Mouse (Mus musculus): Measurements from ENCODE around the gene Jmjd1c.

Jmjd1c gene

DNA sequence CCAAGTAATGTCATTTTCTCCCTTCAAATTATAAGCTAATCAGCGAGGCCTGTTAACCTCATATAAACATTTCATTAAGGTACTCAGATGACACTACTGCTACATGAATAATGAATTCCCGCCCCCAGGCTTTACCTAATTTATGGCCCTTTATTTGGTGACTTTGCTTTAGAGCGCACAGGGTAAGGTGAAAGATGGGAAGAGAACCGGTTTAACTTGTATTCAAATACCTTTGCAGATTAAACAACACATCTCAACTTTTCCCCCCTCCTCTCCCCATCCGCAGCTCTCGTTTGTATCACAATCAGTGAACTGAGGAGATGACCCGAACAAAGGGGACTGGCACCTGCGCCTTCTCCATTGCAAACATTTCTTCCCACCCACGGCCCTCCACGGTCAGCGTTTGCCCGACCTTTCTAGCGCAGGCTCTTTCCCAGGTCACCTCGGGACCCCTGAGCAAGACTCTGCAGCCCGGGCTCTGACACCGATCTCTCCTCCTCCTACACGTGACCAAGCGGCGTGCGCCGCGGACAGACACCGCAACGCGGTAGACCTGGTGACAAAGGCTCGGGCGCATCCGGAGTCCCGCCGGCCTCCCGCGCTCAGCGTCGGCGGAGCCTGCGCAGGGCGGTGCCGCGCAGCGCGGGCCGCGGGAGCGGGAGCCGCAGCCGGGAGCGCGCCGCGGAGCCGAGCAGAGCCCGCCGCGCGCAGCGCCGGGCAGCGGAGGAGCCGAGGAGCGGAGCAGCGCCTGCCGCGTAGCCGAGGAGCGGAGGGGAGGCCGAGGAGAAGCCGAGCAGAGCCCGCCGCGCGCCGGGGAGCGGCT, at the start of gene Jmjd1c:
Jmjd1c (plus strand) TSS at position 328 of the 823 bp plus-strand sequence.
- peak; percentile 75 to 85 for DNase-seq (ENCODE audit: low spot score in 2 of 2)

DNA sequence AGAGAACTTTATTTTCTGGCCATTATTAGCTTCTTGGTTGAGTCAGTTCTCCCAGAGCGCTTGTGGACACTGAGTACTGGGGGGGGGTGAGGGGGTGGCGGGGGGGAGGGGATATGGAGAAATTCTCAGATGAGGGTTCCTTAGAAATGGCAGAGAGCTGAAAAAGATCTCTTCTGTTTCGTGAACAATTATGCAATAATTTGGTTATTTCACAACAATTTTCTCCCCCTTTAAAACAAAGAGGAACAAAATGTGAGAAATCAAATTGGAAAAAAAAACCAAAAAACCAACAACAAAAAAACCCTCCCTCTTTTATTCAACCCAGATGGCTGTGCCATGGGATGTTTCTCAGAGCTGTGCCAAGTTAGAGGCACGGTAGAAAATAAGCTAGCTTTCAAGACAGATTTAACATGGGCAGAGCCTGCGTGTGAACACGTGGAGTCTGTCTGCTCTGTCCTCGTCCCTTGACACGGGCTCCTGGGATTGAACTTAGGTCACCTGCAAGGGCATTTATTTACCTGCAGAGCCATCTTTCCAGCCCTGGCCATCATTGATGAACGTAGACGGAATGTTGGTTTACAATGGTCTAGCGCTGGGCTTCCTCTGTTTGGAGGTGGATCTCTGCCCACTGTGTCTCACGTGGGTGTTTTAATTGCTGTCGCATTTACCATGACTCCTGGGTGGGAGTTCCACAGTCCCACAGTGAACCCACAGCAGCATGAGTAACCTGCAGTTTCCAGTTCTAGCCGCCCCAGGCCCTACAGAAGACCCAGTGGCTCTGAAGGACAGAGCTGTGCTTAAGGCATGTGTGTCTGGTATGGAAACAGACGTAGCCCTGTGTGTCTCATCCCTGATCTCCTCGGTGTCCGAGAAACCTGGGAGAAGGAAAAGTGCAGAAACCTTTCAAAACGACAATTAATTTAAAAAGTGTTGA, 47.9 kb upstream of the Jmjd1c start:
- no peak for DNase-seq (ENCODE audit: low spot score in 2 of 2)

DNA sequence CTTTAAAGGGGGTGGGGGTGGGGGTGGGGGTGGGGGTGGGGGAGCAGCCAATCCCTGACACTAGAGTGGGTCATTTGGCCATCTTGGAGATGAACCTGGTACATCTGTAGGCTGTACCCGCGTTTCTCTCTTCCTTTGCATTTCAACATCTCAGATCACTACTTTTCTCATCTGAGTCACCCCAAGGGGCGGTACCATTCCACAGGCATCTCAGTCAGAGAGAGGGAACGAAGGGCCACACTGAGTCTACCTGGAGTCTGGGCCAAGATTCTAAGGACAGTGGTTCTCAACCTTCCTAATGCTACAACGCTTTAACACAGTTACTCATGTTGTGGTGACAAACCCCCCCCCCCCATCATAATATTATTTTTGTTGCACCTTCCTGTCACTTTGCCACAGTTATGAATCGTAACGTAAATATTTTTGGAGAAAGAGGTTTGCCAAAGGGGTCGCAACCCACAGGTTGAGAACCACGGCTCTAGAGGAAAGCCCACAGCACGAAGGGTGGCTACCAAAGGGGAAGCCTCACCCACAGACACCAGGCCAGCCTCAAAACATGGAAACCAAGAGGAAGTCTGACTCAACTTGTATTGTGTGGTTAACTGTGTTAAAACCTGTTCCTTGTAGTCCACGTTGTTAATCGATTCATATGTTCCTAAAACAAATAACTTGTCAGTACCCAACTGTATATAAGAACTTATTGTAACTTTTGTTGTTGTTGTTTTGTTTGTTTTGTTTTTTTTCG, 46.9 kb upstream of the Jmjd1c start:
- no peak for DNase-seq (ENCODE audit: low spot score in 2 of 2)

DNA sequence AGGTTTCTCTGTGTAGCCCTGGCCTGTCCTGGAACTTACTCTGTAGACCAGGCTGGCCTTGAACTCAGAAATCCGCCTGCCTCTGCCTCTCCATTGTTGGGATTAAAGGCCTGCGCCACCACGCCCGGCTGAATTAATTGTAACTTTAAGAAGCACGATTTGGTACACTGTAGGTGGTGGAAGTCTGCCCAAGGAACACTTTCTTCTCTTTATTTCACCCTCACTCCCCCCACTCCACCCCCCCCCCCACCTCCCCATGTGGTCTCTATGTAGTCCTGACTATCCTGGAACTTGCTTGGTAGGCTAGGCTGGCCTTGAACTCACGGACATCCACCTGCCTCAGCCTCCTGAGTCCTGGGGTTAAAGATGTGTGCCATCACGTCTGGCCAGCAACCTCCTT, 46.3 kb upstream of the Jmjd1c start:
- DNase-seq (ENCODE audit: low spot score in 2 of 2): no peak

DNA sequence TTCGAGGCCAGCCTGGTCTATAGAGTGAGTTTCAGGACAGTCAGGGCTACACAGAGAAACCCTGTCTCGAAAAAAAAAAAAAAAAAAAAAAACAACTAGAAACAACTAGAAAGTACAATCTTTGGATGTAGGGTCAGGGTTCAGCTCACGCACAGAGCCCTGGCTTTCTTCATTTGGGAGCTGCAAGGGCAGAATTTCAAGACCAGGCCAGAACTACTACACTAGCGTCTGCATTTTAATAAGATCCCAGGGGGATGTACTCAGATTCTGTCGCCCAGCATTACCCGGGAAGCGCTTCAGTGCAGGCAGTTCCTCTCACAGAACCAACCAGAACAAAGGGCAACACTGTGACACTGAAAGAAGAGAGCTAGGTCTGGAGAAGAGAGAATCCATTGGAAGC, 45.2 kb upstream of the Jmjd1c start:
- DNase-seq (ENCODE audit: low spot score in 2 of 2): no peak

DNA sequence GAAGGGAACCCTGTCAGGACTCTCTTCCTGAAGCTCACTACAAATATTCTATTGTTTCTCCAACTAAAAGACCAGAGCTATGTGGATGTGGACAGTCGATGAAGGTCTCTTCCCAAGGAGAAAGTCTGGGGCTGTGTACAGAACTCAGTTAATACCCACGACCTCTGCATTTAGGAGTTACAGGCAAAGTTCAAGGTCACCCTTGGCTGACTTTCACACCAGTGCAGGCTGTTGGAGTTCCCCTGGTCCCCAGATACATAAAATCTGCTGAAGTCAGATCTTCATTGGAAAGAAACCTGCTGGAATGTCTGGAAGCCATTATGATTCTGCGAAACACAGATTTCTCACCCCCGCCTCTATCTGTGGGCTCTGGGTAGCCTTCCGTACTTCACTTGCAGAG, 44.5 kb upstream of the Jmjd1c start:
- no peak for DNase-seq (ENCODE audit: low spot score in 2 of 2)

DNA sequence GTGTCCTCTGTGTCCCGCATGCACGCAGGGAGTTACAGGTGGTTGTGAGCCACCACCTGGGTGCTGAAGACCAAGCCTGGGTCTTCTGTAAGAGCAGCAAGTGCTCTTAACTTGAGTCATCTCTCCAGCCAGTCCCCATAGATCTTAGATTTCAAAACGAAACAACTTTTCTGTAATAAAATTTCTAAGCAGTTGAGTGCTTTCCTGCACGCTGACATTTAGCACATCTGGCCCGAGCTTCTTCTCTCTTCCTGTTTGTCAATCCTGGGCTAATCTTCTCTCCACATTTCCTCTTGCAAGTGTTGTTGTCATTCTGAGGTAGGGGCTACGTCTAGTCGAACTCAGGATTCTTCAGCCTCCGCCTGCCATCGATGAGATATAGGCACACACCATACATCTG, 43.5 kb upstream of the Jmjd1c start:
- DNase-seq (ENCODE audit: low spot score in 2 of 2): no peak

DNA sequence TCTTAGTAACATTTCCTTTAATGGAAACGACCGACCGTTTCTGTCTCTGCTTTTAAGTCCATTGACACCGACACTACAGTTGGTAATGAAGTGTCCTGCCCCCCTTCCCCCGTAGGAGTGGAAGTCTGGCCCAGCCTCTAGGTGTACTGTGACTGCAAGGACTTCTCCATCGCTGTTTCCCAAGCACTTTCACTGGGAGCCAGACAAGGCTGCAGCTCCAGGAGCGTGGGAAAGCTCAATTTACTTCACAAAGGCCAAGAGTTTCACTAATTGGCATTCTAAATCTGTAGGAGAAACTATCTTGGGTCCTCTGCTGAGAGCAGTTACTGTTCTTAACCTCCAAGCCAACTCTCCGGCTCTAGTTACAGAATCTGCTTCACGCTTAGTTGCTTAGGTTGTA, 42.5 kb upstream of the Jmjd1c start:
- DNase-seq (ENCODE audit: low spot score in 2 of 2): no peak

DNA sequence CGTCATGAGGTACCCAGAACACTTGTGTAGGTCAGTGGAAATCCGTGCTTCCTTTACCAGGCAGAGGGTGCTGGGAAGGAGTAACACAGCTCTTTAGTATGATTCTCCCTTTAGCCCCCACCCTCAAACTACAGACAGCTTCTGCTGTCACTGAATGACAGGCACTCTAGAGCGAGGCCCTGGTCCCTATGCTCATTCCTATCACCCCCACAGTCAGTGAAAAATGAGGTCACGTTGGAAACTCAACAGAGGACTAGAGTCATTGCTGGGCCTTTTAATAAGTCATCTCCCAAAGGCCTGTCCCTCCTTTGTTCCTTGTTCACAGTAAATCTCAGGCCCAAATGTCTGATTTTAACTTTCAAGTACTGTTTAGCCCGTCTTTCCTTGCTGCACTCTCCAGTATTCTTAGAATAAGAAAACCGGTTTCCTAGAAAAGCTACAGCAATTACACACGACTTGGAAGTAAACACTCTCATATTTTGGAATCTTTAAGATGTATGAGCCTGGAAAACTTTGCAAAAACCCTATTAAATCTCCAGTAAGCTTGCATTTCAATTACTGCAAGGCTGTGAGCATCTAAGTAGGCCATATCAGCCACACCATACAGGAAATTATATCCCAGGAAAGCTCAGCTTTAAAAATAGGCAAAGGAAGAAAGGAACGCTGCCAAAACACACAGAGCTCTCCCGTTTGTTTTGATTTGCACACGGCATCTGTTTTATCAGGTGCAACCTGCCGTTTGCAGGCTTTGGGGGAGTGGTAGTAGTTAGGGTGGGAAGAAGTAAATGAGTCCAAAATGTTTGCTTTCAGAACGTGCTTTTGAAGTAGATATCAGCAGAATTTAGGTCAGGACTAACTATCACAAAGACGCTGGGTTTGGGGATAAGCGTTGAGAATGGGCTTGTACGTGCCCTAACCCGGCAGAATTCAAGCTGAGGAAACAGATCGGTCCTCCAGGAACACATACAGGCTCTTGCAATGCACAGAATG, 39.8 kb upstream of the Jmjd1c start:
- DNase-seq (ENCODE audit: low spot score in 2 of 2): no peak

DNA sequence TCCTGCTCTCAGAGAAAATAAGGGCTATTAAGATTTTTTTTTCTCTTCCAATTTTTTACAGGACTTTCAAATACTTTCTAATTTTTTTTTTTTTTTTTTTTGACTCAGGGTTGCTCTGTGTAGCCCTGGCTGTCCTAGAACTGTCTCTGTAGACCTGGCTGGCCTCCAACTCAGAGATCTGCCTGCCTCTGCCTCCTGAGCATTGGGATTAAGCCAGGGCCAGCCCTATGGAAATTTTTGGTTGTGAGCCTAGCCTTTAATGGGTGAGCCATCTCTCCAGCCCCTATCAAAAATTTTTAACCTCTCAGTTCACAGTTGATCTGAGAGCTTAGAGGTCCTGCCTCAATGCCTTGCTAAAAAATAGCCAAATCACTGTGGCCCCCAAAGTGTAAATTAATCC, 38.7 kb upstream of the Jmjd1c start:
- DNase-seq (ENCODE audit: low spot score in 2 of 2): no peak

DNA sequence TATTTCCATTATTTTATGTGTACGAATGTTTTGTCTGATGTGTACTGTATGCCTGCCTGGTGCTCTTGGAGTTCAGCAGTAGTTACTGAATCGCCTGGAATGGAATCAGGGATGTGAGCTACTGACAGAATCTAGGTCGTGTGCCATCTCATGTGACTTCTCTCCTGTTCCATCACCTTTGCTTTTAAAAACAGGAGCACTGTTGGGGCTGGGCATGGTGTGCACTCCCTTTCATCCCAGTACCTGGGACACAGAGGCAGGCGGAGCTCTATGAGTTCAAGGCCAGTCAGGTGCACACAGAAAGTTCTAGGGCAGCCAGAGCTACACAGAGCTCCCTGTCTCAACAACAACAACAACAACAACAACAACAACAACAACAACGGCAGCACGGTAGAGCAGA, 38.2 kb upstream of the Jmjd1c start:
- no peak for DNase-seq (ENCODE audit: low spot score in 2 of 2)

DNA sequence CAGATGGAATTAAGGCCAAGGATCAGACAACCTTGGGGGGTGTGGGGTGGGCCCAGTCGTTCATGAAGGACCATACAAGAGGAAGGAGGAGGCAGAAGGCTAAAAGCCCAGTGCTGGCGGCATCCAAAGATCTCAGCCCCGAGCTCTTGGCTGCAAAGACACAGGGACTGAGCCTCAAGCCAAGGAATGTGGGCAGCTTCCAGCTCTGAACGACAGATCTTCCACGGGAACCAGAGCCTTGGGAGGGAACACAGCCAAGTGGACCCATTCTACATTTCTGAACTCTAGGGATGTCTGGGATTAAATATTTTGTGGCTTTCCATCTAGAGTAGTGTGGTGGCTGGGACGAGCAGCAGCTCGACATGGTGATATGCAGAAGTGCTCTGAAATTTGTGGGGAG, 37.6 kb upstream of the Jmjd1c start:
- DNase-seq (ENCODE audit: low spot score in 2 of 2): no peak

DNA sequence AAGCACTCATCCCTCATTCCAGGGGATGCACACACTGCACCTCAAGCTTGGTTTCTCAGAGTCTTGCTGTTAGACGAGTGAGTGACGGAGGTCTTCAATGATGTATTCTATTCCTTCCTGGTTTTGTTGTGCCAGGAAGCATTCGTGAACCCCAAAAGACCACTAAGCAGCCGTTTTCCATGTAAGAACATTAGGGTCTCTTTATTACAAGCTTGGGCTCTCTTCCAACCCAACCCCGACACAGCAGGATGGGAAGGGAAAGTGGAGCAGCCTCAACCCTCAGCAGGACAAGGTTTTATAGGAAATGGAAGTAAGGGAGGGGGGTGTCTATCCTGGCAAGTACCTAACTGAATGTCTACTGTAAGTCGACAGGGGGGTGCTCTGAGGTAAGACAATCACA, 37.2 kb upstream of the Jmjd1c start:
- no peak for DNase-seq (ENCODE audit: low spot score in 2 of 2)

DNA sequence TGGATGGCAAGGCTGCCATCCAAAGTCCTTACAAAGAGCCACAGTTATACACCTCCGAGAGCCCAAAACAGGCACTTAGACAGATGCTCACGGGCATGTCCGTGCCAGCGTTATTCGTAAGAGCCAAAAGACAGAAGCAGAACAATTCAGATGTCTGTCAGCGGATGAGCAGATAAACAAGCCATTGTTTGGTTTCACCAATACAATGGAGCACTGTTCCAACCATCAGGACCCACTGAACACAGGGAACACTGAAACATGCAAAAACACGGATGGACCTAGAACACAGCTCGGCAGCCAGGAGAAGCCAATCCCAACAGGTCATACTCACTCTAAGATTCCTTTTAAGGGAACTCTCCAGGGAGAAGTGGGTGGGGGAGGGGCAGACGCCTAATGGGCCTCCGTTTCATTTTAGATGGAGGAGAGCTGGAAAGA, 34.5 kb upstream of the Jmjd1c start:
- DNase-seq (ENCODE audit: low spot score in 2 of 2): no peak

DNA sequence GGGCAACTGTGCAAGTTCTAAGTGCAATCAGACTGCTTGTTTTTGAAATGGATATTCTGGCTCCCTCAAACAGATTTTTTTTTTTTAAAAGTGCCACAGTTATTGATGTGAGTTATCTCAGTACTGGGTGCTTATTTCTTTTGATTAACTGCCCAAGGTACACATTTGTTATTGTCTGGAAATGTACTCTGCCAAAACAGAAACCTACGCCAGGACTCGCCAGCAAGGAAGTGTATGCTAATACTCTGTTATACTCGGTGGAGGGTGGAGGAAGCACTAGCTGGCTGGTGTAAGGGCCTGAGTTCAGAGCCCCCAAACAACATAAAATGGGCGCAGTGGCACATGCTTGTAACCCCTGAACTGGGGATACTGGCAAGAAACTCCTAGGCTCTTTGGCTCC, 34.1 kb upstream of the Jmjd1c start:
- DNase-seq (ENCODE audit: low spot score in 2 of 2): no peak

DNA sequence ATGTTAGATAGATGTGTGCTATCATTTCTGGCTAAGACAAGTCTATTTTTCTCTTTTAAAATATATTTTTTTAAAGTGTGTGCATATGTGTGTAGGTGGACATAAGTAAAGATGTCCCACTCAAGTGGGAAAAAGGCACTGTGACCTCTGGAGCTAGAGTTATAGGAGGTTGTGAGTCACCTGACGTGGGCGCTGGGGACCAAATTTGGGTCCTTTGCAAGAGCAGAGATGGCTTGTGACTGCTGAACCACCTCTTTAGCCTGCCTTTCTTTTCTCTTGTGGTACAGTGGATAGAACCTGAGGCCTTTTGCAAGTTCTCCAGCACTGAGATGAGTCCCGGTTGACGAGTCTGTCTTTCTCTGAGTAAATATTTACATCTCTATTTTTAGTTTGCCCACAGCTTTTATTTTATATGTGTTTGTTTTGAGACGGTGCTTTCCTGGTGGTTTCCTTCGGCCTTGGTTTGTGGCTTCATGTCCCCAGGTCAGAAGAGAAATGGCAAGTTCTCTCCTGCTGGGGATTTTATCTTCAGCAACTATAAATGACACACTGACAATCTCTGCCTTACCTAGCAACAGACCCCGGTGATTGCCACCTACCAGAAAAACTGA, 30.5 kb upstream of the Jmjd1c start:
- DNase-seq (ENCODE audit: low spot score in 2 of 2): no peak

DNA sequence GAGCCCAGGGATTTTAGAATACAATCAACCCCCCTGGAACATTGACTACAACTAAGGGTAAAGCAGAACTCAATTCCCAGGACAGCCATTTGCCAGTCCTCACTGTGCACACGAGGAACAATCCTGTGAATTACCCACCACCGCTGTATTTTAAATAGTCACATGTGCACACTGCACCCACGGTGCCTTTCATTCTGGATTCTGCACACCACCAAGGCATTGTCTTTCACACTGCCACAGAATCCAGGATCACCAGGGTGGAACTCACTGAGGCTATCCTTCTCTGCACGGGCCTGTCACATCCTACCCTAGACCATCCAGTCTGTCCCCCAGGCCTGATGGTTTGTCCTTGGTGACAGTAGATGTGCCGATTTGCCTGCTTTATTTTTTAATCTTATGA, 30.0 kb upstream of the Jmjd1c start:
- DNase-seq (ENCODE audit: low spot score in 2 of 2): no peak

DNA sequence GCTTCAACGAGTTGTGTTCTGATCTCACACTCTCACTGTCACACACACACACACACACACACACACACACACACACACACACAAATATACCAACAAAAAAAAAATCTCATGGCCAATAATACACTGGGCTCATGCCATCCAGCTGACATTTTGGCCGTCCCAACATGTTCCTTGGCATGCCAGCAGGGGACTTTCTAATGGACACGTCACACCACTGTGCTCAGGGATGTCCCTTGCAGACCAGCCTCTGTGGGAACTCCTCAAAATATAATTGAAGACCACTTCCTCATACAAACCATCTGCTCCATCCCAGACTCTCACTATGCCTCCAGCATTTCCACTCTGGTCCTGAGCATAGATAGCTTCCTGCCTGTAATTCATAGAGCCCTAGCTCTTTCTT, 29.5 kb upstream of the Jmjd1c start:
- no peak for DNase-seq (ENCODE audit: low spot score in 2 of 2)

DNA sequence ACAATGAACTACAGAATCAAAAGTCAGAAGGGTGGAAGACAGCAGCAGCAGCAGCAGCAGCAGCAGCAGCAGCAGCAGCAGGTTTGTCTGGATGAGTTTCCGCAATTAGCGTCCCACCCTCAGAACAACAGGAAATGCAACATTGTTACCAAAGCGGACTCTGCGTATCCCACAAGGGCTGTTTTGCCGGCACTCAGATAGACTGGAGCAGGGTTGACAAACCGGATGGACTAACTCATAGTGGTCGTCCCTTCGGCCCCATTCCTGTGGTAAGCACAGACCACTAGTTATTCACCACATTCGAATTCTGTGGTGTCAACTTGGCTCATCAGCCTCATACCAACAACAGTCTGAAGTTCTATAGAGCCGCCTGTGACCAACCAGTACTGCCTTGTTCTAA, 26.9 kb upstream of the Jmjd1c start:
- no peak for DNase-seq (ENCODE audit: low spot score in 2 of 2)

DNA sequence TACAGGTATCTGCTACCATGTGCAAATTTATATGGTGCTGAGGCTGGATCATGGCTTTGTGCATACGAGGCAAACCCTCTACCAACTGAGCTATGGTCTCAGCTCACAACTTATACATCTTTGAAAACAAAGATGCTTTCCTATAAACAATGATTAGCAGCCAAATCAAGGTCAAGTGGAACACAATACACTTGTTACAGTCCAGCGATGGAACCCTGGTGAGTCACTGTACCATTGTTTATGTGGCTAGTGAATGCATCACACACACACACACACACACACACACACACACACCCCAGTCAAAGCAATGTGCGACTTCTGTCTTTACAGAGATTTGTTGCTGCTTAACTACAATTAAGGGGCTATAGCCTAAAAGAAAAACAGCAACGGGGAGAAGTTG, 24.5 kb upstream of the Jmjd1c start:
- no peak for DNase-seq (ENCODE audit: low spot score in 2 of 2)

DNA sequence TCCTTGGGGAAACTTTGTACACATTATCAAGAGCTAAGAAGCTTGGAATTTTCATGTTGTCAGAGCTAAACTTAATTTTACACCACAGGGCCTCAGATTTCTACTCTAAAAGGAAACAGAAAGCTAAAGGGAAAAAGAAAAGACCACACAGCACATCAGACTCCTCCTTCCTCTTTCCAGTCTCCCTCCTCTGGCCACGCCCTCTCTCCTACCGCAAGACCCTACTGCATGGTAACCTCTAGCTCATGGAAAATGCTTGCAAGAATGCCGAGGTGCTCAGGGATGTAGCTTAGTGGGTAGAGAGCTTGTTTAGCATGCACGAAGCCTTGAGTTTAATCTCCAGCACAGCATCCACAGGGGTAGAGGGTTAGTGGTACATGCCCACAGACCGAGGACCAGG, 24.0 kb upstream of the Jmjd1c start:
- DNase-seq (ENCODE audit: low spot score in 2 of 2): no peak

Data from right cerebral cortex, postnatal 36 days (tissue).